Mouse (Mus musculus): Measurements from ENCODE around the gene Asb7.

DNA sequence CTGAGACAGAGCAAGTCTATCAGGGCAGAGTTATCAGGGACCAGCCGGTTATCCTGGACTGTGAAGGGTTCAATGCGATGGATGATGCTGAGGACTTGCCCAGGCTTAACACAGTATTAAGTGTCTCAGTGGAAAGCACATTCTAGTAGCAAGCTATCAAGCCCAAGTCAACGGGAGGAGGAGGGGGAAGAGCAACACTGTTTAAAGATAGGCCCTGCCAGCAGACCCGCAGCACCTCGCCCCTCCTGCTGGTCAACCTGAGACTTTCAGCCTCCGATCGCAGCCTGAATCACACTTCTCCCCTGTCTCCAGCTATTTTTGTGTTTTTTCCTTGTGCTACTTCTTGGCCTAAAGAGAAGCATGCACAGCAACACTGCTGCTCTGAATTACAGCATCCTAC lies 29.1 kb downstream of the Asb7 start:
- TF ChIP-seq CTCF (IDR thresholded peaks at IDR 0.05; ENCODE audit: borderline replicate concordance, extremely low read depth, insufficient read depth, insufficient read length) (peak; percentile 24; the same call in 1 of the 2 replicates), POLR2A (IDR thresholded peaks at IDR 0.05; ENCODE audit: borderline replicate concordance, extremely low read depth, insufficient read depth, insufficient read length, poor library complexity, severe bottlenecking) (no peak)
